Mouse (Mus musculus): ENCODE data around the gene Mmp10.

Gene Mmp10

DNA sequence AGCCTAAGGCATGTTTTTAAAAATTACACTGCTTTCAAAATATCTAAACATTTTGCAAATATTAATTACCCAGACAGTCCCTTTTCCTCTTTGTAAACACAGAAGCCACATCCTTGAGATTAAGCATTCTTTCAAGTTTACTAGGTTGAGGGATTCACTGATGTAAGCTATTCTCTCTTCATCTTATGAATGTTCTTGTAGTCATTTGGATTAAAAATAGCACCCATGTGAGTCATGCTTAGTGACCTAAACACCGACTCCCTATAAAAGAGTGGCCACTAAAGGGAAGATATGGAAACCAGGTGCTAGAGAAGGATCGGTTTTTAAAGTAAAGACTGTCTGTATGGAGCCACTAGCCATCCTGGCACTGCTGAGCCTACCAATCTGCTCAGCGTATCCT lies at the start of gene Mmp10:
Gene Mmp10, plus strand, starts transcription at position 302 of the 400 bp plus-strand sequence.
- DNase-seq (ENCODE audit: low spot score in 2 of 2) = no peak

DNA sequence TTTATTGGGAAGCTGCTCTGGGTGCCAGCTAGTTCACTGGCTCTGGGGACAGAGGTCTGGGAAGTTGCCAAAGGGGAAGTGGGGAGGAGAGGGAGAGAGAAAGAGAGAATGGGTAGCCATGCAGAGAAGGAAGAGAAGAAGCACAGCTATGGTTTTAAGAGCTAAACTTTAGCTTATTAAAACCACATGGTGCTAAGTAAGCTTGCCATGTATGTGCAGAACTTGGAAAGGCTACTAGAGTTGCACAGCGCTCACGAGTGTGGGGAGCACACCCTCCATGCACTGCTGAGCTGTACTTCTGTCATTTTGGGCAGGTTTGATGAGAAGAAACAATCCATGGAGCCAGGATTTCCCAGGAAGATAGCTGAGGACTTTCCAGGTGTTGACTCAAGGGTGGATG lies 48.9 kb upstream of the Mmp10 start:
- DNase-seq (ENCODE audit: low spot score in 2 of 2) = no peak

DNA sequence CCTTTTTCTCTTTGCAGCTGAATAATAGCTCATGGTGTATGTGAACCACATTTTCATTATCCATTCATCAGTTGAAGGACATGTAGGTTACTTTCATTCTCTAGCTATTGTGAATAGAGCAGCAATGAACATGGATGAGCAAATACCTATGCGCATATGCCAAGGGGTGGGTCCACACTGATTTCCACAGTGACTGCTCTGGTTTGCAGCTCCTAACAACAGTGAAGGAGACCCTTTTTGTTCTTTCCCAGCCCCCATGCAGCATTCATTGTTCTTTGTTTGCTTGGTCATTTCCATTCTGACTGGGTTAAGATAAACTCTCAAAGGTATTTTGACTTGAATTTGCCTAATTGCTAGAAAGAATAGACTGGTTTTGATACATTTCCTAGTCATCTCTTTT lies 31.9 kb upstream of the Mmp10 start:
- DNase-seq (ENCODE audit: low spot score in 2 of 2) = no peak

DNA sequence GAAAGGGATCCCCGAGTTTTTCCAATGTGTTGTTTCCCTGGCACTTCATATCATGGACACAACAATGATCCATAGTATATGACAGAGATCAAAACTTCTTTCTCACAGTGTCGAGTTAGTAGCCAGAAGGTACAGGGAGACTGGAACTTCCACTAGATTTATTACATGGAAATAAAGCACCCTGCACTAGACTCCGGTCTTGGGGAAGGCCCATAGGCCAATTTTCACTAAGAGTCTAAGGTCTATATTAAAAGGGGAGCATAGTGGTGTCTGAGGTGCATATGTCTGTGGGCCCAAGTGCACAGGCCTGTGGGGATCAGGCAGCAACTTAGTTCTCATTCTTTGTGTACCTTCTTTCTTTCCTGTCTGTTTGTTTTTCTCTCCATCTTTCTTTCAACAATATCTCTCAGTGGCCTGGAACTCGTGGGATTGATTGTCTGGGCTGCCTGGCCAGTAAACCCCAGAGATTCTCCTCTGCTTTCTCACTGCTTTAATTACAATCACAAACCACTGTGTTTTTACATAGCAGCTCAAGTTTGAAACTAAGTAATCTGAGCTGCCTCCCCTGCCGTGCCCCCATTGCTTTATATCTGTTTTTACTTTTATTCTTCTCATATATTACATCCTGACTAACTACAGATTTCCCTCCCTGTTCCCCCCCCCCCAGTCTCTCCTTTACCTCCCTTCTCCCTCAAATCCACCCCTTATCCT lies 18.3 kb upstream of the Mmp10 start:
- DNase-seq (ENCODE audit: low spot score in 2 of 2) = no peak

DNA sequence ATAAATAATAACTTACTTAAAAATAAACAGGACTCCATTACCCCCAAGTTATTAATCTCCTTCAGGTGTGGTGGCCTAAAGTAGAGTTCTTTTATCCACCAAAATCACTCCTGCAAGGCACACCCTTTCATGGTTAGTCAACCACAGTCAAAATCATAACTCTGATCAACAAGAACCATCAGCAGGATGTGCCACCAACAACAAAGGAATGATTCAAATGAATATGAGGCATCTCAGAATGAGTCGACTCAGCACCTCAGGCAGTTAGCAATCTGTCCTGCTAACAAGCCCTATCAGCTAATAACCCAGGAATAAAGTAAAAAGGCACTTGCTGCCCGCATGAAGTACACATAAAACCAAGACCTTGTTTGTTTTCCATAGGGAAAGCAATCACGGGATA lies 1.0 kb upstream of the Mmp10 start:
- DNase-seq (ENCODE audit: low spot score in 2 of 2) = no peak

DNA sequence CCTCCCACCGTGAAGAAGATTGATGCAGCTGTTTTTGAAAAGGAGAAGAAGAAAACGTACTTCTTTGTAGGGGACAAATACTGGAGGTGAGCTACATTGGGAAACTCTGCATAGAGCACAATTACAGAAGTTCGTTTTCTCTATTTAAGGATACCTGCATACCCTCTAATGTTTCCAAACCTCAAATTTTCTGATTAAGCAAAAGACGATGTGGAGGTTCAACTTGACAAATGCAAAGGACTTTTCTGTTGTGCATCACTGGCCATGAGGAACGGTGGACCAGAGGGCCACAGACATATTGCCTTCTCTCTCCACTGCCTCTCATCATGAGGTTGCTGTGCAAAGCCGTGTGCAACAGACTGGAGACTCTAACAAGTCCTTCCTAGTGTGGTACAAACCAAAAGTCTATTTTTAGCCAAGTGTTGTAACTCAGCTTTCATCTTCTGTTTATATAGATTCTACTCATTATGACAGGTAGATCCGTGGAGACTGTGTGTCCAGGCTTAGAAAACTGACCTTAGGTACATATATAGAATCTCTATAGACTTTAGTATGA lies 5.2 kb downstream of the Mmp10 start:
- DNase-seq (ENCODE audit: low spot score in 2 of 2) = no peak

DNA sequence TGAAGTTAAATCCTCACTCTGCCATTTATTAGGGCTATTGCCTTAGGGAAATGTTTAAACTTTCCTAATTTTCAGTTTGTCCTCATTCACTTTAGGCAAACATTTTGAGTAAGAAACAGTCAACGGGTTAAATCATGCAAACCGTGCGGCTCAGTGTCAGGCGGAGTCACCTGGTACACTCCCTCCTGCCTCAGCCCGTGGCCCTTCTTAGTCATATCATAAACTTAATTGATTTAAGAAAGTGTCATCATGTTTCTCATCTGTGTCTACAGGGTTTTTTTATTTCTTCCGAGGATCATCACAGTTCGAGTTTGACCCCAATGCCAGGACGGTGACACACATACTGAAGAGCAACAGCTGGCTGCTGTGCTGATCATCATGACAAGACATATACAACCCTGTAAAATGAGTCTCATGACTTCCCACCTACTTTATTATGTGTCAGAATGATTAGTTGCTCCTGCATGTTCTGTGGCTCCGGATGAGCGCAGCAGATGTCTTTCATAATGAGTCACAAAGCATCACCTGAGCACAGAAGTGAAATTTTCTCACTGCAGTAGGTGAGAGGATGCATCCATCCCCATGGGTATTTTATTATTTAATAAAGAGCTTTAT lies 7.6 kb downstream of the Mmp10 start:
- DNase-seq (ENCODE audit: low spot score in 2 of 2) = no peak

DNA sequence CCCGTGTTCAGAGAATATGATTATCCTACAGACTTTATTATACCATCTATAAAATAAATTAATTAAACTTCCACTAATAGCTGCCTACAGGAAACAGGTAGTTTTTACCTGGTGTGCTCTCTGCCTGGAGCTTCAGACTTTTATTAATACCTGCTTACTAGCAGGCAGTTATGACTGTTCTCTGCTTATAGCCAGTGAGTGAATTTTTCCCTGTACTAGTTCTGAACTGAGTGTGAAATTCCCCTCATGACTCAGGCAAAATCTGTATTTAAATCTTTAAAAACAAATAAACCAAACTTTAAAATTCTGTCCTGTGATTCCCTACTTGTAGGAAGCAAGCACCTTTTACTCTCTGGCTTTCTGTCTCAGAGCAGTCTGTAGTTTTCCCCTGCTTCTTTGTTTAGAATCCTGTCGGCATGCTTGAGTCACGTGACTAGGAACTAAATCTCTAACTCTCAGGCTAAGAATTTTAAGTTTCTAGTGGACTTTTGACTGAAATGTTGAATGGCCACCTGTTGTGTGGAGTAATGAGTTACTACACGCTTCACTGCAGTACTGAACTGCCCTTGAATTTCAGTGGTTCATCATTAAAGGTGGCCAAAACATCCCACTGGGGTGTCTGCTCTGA lies 15.9 kb downstream of the Mmp10 start:
- no peak for DNase-seq (ENCODE audit: low spot score in 2 of 2)

DNA sequence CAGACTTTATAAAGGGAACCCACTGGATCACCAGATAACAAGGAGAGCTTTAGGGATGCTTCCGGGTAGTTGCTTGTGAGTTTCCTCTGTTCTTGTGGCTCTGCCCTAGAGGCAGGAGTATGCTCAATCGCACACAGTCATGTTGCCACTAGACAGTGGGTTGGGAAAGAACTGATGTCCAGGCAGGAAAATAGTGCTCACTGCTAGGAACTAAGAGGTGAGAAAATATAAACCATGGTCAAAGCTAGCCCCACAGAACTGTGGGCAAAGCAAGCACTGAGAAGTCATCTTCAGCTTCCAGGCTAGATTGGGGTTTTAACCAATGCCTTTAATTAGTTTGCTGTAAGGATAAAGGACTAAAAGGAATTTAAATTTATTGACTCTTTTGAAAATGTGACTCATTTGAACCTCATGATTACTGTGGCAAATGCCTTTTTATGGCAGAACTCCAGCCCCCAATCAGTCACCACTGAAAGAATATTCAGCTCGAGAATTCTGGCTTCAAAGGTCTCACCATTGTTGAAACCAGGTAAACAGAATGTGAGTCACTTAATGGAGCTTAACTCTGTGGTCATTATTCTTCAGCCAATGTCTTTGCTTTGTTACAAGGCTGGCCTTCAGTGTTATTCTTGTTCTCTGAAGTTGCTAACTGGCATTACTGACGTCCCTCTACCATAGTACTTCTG lies 24.2 kb downstream of the Mmp10 start:
- no peak for DNase-seq (ENCODE audit: low spot score in 2 of 2)

DNA sequence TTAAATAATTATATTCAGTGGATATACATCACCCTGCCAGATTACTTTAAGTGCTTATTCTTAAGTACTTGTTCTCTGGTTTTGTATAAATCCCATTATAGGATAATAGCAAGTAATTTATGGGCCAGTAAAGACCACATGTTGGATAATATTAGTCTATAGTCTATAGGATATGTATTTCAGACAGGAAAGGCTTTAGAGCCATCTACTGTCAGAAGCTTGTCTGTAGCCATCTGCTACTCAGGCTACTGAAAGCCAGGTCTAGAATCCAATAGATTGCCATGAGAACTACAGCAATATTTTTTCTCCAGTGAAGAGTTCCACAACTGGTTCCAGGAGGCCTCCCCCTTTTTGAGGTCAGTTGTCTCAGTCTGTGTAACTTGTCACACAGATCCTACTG lies 40.6 kb downstream of the Mmp10 start:
- DNase-seq (ENCODE audit: low spot score in 2 of 2) = no peak

DNA sequence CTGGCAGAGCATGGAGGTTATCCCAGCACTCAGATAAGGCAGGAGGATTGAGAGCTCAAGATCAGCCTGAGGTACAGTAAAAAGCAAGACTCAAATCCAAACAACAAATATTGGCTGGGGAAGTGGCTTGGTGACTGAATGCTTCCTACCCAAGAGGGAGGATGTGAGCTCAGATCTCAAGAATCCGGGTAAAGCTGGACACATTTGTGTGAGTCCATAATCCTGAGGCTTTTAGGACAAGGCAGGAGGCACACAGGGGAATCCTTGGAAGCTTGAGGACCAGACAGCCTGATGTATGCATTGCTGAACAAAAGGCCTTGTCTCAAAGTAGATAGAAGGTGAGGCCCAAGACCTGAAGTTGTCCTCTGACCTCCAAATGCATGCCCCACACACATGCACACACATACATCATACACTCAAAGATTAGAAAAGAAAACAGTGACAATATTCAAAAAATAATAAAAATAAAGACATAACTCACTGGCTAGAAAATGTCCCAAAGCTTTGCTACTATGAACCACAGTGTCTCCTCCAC lies 42.8 kb downstream of the Mmp10 start:
- DNase-seq (ENCODE audit: low spot score in 2 of 2) = no peak

DNA sequence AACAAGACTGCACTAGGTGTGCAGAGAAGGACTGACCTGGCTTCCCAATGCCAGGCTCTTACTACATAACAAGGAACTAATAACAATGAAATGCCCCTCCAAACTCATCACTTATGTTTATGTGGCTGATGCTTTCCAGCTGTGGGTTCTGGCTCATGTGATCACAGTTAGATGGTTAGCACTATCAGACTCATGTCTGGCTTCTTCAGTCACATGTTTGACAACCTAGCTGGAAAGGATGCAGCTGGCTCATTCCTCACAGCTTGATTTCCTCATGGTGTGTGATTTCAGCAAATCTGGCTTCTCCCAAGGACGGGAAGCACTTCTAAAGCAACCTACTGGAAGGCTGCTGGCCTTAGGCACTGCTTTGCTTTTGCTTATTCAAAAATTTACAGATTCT lies 43.3 kb downstream of the Mmp10 start:
- DNase-seq (ENCODE audit: low spot score in 2 of 2) = no peak

DNA sequence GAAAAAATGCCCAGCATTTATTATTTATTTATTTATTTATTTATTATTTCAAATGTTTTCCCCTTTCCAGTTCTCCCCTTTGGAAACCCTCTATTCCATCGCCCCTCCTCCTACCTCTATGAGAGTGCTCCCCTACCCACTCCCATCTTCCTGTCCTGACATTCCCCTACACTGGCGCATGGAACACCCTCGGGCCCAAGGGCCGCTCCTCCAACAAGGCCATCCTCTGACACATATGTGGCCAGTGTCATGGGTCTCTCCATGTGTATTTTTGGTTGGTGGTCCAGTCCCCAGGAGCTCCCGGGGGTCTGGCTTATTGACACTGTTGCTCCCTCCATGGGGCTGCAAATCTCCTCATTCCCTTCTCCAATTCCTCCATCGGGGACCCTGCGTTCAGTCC lies 43.8 kb downstream of the Mmp10 start:
- DNase-seq (ENCODE audit: low spot score in 2 of 2) = no peak

DNA sequence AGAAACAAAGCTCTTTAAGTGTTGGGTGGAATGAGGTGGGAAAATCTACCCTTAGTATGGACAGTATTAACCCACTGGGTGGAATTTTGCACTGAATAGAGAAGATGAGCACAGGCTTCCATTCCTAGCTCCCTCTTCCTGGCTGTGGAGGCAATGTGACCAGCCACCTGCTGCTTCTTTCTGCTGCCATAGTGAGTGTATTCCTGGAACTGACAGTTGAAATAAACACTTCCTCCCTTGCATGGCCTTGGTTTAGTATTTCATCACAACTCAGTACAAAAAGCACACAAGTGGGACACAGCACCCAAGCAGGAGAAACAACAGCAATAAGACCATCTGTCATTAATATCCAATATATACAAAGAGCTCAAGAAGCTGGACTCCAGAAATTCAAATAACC lies 49.8 kb downstream of the Mmp10 start:
- DNase-seq (ENCODE audit: low spot score in 2 of 2) = no peak

DNA sequence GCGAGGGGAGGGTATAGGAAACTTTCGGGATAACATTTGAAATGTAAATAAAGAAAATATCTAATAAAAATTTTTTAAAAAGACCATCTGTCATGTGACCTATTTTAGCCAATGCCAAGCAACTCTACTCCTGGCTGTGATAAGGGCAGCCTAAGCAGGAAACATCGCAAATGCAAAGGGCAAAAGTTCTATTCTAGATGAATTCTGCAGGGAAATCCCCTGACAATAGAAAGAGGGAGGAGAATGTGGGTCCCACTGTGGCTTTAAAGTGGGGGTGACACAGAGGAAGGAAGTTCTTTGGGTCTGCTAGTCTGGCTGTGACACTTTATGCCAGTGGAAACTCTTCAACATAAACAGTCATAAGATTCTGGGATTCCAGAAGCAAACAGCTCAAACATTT lies 51.4 kb downstream of the Mmp10 start:
- no peak for DNase-seq (ENCODE audit: low spot score in 2 of 2)

DNA sequence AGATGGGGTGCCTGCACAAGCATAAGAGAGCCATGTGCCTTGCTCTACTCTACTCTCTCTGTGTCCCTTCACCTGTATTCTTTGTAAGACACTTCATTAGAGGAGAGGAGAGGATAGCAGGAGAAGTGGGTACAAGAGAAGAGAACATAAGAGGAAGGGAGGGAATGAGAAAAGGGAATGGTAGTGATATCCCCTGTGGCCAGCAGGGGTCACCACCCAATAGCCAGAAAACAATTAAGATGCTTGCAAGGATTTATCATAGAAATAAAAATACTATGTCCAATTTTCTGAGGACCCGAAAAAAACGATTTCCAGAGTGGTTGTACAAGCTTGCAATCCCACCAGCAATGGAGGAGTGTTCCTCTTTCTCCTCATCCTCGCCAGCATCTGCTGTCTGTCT lies 52.2 kb downstream of the Mmp10 start:
- DNase-seq (ENCODE audit: low spot score in 2 of 2) = no peak

DNA sequence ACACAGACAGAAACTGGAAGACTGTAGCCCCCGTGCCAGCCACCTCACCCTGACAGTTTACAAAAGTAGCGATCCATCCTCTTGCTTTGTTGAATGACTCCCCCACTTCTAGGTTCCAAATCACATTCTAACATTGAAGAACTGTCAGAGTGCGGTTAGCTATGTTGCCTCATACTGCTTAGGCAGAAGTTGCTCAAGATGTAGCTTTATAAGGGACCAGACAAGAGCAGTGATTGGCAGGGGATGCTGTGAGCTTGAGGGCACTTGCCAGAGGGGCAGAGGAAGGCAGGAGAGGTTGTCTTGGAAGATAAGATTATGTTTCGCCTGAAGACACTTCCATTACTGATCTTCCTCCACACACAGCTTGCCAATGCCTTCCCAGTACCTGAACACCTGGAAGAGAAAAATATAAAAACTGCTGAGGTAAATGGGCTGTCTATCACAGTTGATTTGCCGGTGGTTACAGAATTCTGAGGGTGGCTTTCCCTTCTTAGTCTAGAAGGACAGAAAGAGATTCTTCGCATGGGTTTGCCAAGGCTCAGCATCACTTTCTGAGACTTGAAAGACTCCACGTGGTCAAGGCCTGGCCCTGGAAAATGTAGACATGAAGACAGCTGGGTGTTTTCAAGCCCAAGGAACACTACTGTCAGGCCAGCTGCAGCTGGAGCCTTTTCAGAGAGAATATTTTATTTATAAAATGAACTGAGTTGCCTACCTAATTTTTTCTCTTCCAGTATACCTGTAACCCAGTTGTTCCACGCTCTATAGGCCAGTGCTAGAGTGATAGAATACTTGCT lies 56.3 kb downstream of the Mmp10 start, which contains the start of gene Mmp8:
Gene Mmp8, plus strand, starts transcription at position 236 of the 797 bp plus-strand sequence.
- no peak for DNase-seq (ENCODE audit: low spot score in 2 of 2)
